ENCODE assay signal across 15 mouse cellular contexts in the genomic region with DNA sequence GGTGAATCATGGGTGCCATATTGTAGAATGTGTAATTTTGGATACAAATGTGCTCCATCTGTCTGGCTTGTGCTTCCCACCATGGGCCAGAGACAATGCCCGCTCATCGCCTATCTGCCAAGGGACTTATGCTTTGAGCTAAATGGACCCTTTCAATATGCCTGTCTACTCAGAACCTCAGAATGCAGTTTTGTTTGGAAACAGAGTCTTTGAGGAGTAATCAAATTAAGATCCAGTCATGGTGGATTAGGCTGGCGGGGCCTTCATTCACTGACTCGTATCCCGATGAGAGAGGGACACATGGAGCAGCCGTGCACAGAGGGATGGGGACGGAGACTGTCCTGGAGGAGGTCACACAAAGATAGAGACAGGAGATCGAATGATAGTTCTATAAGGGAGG.
"Had no signal": no experiment of that assay in that cellular context is flagged by ENCODE, and none has a peak within 500 bp of the region (broad histone marks: within the 10 kb centered on the region; RNA-seq: fewer than 3 reads in every experiment).

No protein-coding gene starts in this region.

- DNase-seq: kidney, adult 11 months; kidney, postnatal 25 days; layer of hippocampus, adult 9-11 months; lung, adult 2 months; lung, postnatal 36 days; retina, postnatal 1 day; right cerebral cortex, postnatal 4 days; thymus, adult 2 months; thymus, postnatal 25 days had no signal

- H3K27me3 ChIP-seq: liver, embryonic 15.5 days; neural tube, embryonic 12.5 days; stomach, embryonic 15.5 days had no signal

- ATAC-seq: lung, postnatal 0 days had no signal

- H3K4me2 ChIP-seq: liver, embryonic 11.5 days; liver, embryonic 15.5 days; neural tube, embryonic 12.5 days; stomach, embryonic 15.5 days had no signal

- H3K4me3 ChIP-seq: limb, embryonic 10.5 days; liver, embryonic 15.5 days; neural tube, embryonic 12.5 days; stomach, embryonic 15.5 days had no signal

- H3K9me3 ChIP-seq: limb, embryonic 10.5 days; liver, embryonic 15.5 days; neural tube, embryonic 12.5 days; stomach, embryonic 15.5 days had no signal

- H3K9ac ChIP-seq: liver, embryonic 15.5 days; neural tube, embryonic 12.5 days; stomach, embryonic 15.5 days had no signal

- H3K27ac ChIP-seq: limb, embryonic 10.5 days; liver, embryonic 15.5 days; neural tube, embryonic 12.5 days; stomach, embryonic 15.5 days had no signal

- H3K4me1 ChIP-seq: liver, embryonic 15.5 days; neural tube, embryonic 12.5 days; stomach, embryonic 15.5 days had no signal

- H3K36me3 ChIP-seq: limb, embryonic 10.5 days; liver, embryonic 15.5 days; neural tube, embryonic 12.5 days; stomach, embryonic 15.5 days had no signal
